Mouse (Mus musculus): Measurements from ENCODE around the gene Gm10130. TPM values are rescaled to one million over a fixed set of nuclear protein-coding genes. Genes with fewer than 3 reads are reported as not detected.
"Not testable (repeated sequence)": the region's sequence is repeated elsewhere in the genome, so short reads cannot be mapped to it uniquely, and the experiment has no call there.

Gene Gm10130
- polyA plus RNA-seq, 1 experiment from 2014 or later = 1.3 TPM

- no peak for ATAC-seq
- H3K27ac ChIP-seq = no peak overlapping the region
- WGBS (ENCODE audit: insufficient replicate concordance) = 61% methylated on average over 1 of the region's 1 CpGs
- no peak overlapping the region for H3K4me3 ChIP-seq
- H3K36me3 ChIP-seq = no peaks in the 10 kb centered on the region
- no peaks in the 10 kb centered on the region for H3K9me3 ChIP-seq (replicated peaks)
- H3K9ac ChIP-seq = no peak overlapping the region
- H3K27me3 ChIP-seq (replicated peaks) = no peaks in the 10 kb centered on the region
- no peaks in the 10 kb centered on the region for H3K4me1 ChIP-seq
- H3K4me2 ChIP-seq = no peak overlapping the region
Measured at GRCm38 (mm10) chr2:150390198-150390597, 66.7 kb downstream of the Gm10130 start.

- ATAC-seq = not testable (repeated sequence)
- WGBS (ENCODE audit: insufficient replicate concordance) = 71% methylated on average over 17 of the region's 17 CpGs
Measured at GRCm38 (mm10) chr2:150412146-150412545, 88.6 kb downstream of the Gm10130 start.

More at GRCm38 (mm10) chr2:150412146-150412545, 88.6 kb downstream of the Gm10130 start:
- not testable (repeated sequence) for H3K27ac ChIP-seq; H3K4me1 ChIP-seq; H3K27me3 ChIP-seq (replicated peaks); H3K4me2 ChIP-seq; H3K9ac ChIP-seq; H3K4me3 ChIP-seq
- H3K36me3 ChIP-seq = peaks cover 12% of the 10 kb centered on the region
- peaks cover 14% of the 10 kb centered on the region for H3K9me3 ChIP-seq (replicated peaks)

Other genes starting within 250 kb of the Gm10130 start
- 3.6 and 3.8 TPM in 2 replicates for gene Zfp120, start 187.0 kb upstream of the Gm10130 start, polyA plus RNA-seq (2016; fragmentation: Nextera tagmentation; extraction: Ambion mirVana)
- gene Gm10770, start 144.0 kb upstream of the Gm10130 start, polyA plus RNA-seq (2016; fragmentation: Nextera tagmentation; extraction: Ambion mirVana) = not detected in 2 replicates
- gene Gm14139, start 141.9 kb upstream of the Gm10130 start, polyA plus RNA-seq (2016; fragmentation: Nextera tagmentation; extraction: Ambion mirVana) = 0.10 and 0.12 TPM in 2 replicates
- 1.7 and 1.8 TPM in 2 replicates for gene Zfp937, start 105.6 kb upstream of the Gm10130 start, polyA plus RNA-seq (2016; fragmentation: Nextera tagmentation; extraction: Ambion mirVana)
- 1.9 and 2.5 TPM in 2 replicates for gene Gm21994, start 68.1 kb upstream of the Gm10130 start, polyA plus RNA-seq (2016; fragmentation: Nextera tagmentation; extraction: Ambion mirVana)
- not detected in 2 replicates for gene Gm14124, start 66.2 kb upstream of the Gm10130 start, polyA plus RNA-seq (2016; fragmentation: Nextera tagmentation; extraction: Ambion mirVana)
- 1.5 and 1.8 TPM in 2 replicates for gene 3300002I08Rik, start 39.1 kb downstream of the Gm10130 start, polyA plus RNA-seq (2016; fragmentation: Nextera tagmentation; extraction: Ambion mirVana)
- gene Zfp442, start 127.8 kb downstream of the Gm10130 start, polyA plus RNA-seq (2016; fragmentation: Nextera tagmentation; extraction: Ambion mirVana) = 1.8 and 2.1 TPM in 2 replicates
- 0.13 and 0.19 TPM in 2 replicates for gene Zfp345, start 161.4 kb downstream of the Gm10130 start, polyA plus RNA-seq (2016; fragmentation: Nextera tagmentation; extraction: Ambion mirVana)
- gene Cst7, start 246.7 kb downstream of the Gm10130 start, polyA plus RNA-seq (2016; fragmentation: Nextera tagmentation; extraction: Ambion mirVana) = 3.6 and 3.7 TPM in 2 replicates

All from liver, embryonic 12.5 days (tissue).